Mouse (Mus musculus) thymus, adult 2 months (tissue): ENCODE results near the gene Ptch2.

Experiments used
- CTCF ChIP-seq: fragments of 200-500 bp; IDR thresholded peaks from 2 replicates; pipeline ENCODE4 v1.5.1; 2012; ENCODE audit warnings: mild to moderate bottlenecking, control low read depth, low read length, moderate library complexity, borderline replicate concordance; ENCODE audit not compliant: control insufficient read depth, poor library complexity, insufficient read depth; ENCODE audit errors: extremely low read depth
- POLR2A ChIP-seq: fragments of 200-500 bp; IDR thresholded peaks from 2 replicates; pipeline ENCODE4 v1.6.1; 2012; ENCODE audit warnings: mild to moderate bottlenecking, low read length, control low read depth, moderate library complexity; ENCODE audit not compliant: control insufficient read depth, poor library complexity, insufficient read depth; ENCODE audit errors: extremely low read depth

- TF ChIP-seq CTCF (no peak), POLR2A (no peak)
These were observed 47.0 kb upstream of the Ptch2 start for GRCm38 (mm10) chr4:117048836-117049235.
